Mouse (Mus musculus): Measurements from ENCODE around the gene Galnt15. TPM values are rescaled to one million over a fixed set of nuclear protein-coding genes. Genes with fewer than 3 reads are reported as not detected.
"Not testable (repeated sequence)": the region's sequence is repeated elsewhere in the genome, so short reads cannot be mapped to it uniquely, and the experiment has no call there.

Gene Galnt15
- polyA plus RNA-seq, 1 experiment from 2014 or later, result 0.10 TPM

GRCm38 (mm10) chr14:32082891-32083290, 54.1 kb downstream of the Galnt15 start:
- WGBS, result 96% methylated on average over 6 of the region's 6 CpGs

GRCm38 (mm10) chr14:32083466-32083865, 54.7 kb downstream of the Galnt15 start:
- H3K27ac ChIP-seq (replicated peaks), result no peak overlapping the region
- H3K27me3 ChIP-seq (ENCODE audit: low read depth, poor library complexity, severe bottlenecking), result no peaks in the 10 kb centered on the region
- peaks cover 36% of the 10 kb centered on the region for H3K36me3 ChIP-seq
- peaks cover 25% of the 10 kb centered on the region for H3K4me1 ChIP-seq
- no peak overlapping the region for H3K4me3 ChIP-seq
- DNase-seq (ENCODE audit: low spot score), result no peak
- H3K9me3 ChIP-seq (replicated peaks), result no peaks in the 10 kb centered on the region
- 99% methylated on average over 2 of the region's 2 CpGs for WGBS

More at GRCm38 (mm10) chr14:32082891-32083290, 54.1 kb downstream of the Galnt15 start:
- no peak overlapping the region for H3K4me3 ChIP-seq
- no peak for DNase-seq (ENCODE audit: low spot score)
- no peak overlapping the region for H3K27ac ChIP-seq (replicated peaks)
- H3K9me3 ChIP-seq (replicated peaks), result no peaks in the 10 kb centered on the region
- peaks cover 25% of the 10 kb centered on the region for H3K4me1 ChIP-seq
- no peaks in the 10 kb centered on the region for H3K27me3 ChIP-seq (ENCODE audit: low read depth, poor library complexity, severe bottlenecking)
- peaks cover 40% of the 10 kb centered on the region for H3K36me3 ChIP-seq

- Histone ChIP-seq H3K9me3 (replicated peaks) (no peaks in the 10 kb centered on the region), H3K4me1 (peaks cover 25% of the 10 kb centered on the region), H3K4me3 (peak within 1 kb of the TSS; percentile 68), H3K36me3 (peaks cover 30% of the 10 kb centered on the region), H3K27ac (replicated peaks) (peak within 1 kb of the TSS; percentile 81), H3K27me3 (ENCODE audit: low read depth, poor library complexity, severe bottlenecking) (no peaks in the 10 kb centered on the region)
- DNase-seq (ENCODE audit: low spot score), result no peak
- 4% methylated on average over 22 of the region's 22 CpGs for WGBS
These were observed 56.1 kb downstream of the Galnt15 start, which contains the start of gene Oxnad1 for GRCm38 (mm10) chr14:32084761-32085485. Gene Oxnad1 (plus strand): TSS chr14:32085374.

GRCm38 (mm10) chr14:32085486-32086201, 56.9 kb downstream of the Galnt15 start, which contains the start of gene Dph3:
Gene Dph3 (minus strand): TSS chr14:32085729.
- peaks cover 24% of the 10 kb centered on the region for H3K36me3 ChIP-seq
- DNase-seq (ENCODE audit: low spot score), result peak; percentile 99
- peak within 1 kb of the TSS; percentile 81 for H3K27ac ChIP-seq (replicated peaks)
- H3K4me3 ChIP-seq, result peak within 1 kb of the TSS; percentile 68
- H3K27me3 ChIP-seq (ENCODE audit: low read depth, poor library complexity, severe bottlenecking), result no peaks in the 10 kb centered on the region
- WGBS, result under 1% methylated on average over 43 of the region's 43 CpGs
- H3K4me1 ChIP-seq, result peaks cover 25% of the 10 kb centered on the region
- H3K9me3 ChIP-seq (replicated peaks), result no peaks in the 10 kb centered on the region

- peaks cover 19% of the 10 kb centered on the region for H3K36me3 ChIP-seq
- H3K9me3 ChIP-seq (replicated peaks), result no peaks in the 10 kb centered on the region
- no peak for DNase-seq (ENCODE audit: low spot score)
- H3K27me3 ChIP-seq (ENCODE audit: low read depth, poor library complexity, severe bottlenecking), result no peaks in the 10 kb centered on the region
- 41% methylated on average over 8 of the region's 8 CpGs for WGBS
- H3K4me1 ChIP-seq, result peaks cover 25% of the 10 kb centered on the region
- H3K4me3 ChIP-seq, result peak overlapping the region; percentile 68
- H3K27ac ChIP-seq (replicated peaks), result peak overlapping the region; percentile 81
These were observed 57.4 kb downstream of the Galnt15 start for GRCm38 (mm10) chr14:32086226-32086625.

- not testable (repeated sequence) for DNase-seq (ENCODE audit: low spot score); H3K27me3 ChIP-seq (ENCODE audit: low read depth, poor library complexity, severe bottlenecking); H3K27ac ChIP-seq (replicated peaks); H3K9me3 ChIP-seq (replicated peaks); H3K4me3 ChIP-seq
- Histone ChIP-seq H3K4me1 (peaks cover 25% of the 10 kb centered on the region), H3K36me3 (peaks cover 19% of the 10 kb centered on the region)
- 93% methylated on average over 7 of the region's 7 CpGs for WGBS
These were observed 58.9 kb downstream of the Galnt15 start for GRCm38 (mm10) chr14:32087584-32088248.

- WGBS, result 71% methylated on average over 4 of the region's 4 CpGs
These were observed 62.3 kb downstream of the Galnt15 start for GRCm38 (mm10) chr14:32091124-32091523.

GRCm38 (mm10) chr14:32091704-32092103, 62.9 kb downstream of the Galnt15 start:
- Histone ChIP-seq H3K36me3 (peaks cover 53% of the 10 kb centered on the region), H3K27ac (replicated peaks) (no peak overlapping the region), H3K4me3 (no peak overlapping the region), H3K9me3 (replicated peaks) (no peaks in the 10 kb centered on the region), H3K4me1 (peaks cover 4% of the 10 kb centered on the region), H3K27me3 (ENCODE audit: low read depth, poor library complexity, severe bottlenecking) (no peaks in the 10 kb centered on the region)
- DNase-seq (ENCODE audit: low spot score), result no peak
- 90% methylated on average over 4 of the region's 4 CpGs for WGBS

More at GRCm38 (mm10) chr14:32091124-32091523, 62.3 kb downstream of the Galnt15 start:
- Histone ChIP-seq H3K9me3 (replicated peaks) (no peaks in the 10 kb centered on the region), H3K4me3 (no peak overlapping the region), H3K27ac (replicated peaks) (no peak overlapping the region), H3K36me3 (peaks cover 48% of the 10 kb centered on the region), H3K27me3 (ENCODE audit: low read depth, poor library complexity, severe bottlenecking) (no peaks in the 10 kb centered on the region), H3K4me1 (peaks cover 10% of the 10 kb centered on the region)
- no peak for DNase-seq (ENCODE audit: low spot score)

GRCm38 (mm10) chr14:32093018-32093417, 64.2 kb downstream of the Galnt15 start:
- DNase-seq (ENCODE audit: low spot score), result no peak
- peaks cover 66% of the 10 kb centered on the region for H3K36me3 ChIP-seq
- no peak overlapping the region for H3K27ac ChIP-seq (replicated peaks)
- H3K4me3 ChIP-seq, result no peak overlapping the region
- no peaks in the 10 kb centered on the region for H3K9me3 ChIP-seq (replicated peaks)
- 74% methylated on average over 1 of the region's 1 CpGs for WGBS
- no peaks in the 10 kb centered on the region for H3K27me3 ChIP-seq (ENCODE audit: low read depth, poor library complexity, severe bottlenecking)
- no peaks in the 10 kb centered on the region for H3K4me1 ChIP-seq

- no peak overlapping the region for H3K27ac ChIP-seq (replicated peaks)
- no peak overlapping the region for H3K4me3 ChIP-seq
- H3K27me3 ChIP-seq (ENCODE audit: low read depth, poor library complexity, severe bottlenecking), result no peaks in the 10 kb centered on the region
- DNase-seq (ENCODE audit: low spot score), result no peak
- peaks cover 72% of the 10 kb centered on the region for H3K36me3 ChIP-seq
- H3K9me3 ChIP-seq (replicated peaks), result no peaks in the 10 kb centered on the region
- WGBS, result 89% methylated on average over 11 of the region's 11 CpGs
- H3K4me1 ChIP-seq, result no peaks in the 10 kb centered on the region
These were observed 64.8 kb downstream of the Galnt15 start for GRCm38 (mm10) chr14:32093500-32094117.

- Histone ChIP-seq H3K27me3 (ENCODE audit: low read depth, poor library complexity, severe bottlenecking) (no peaks in the 10 kb centered on the region), H3K36me3 (peaks cover 93% of the 10 kb centered on the region), H3K27ac (replicated peaks) (no peak overlapping the region), H3K4me1 (no peaks in the 10 kb centered on the region), H3K4me3 (no peak overlapping the region), H3K9me3 (replicated peaks) (no peaks in the 10 kb centered on the region)
- WGBS, result 91% methylated on average over 5 of the region's 5 CpGs
- DNase-seq (ENCODE audit: low spot score), result no peak
These were observed 66.9 kb downstream of the Galnt15 start for GRCm38 (mm10) chr14:32095646-32096045.

- H3K36me3 ChIP-seq, result peaks cover 94% of the 10 kb centered on the region
- DNase-seq (ENCODE audit: low spot score), result no peak
- no peak overlapping the region for H3K4me3 ChIP-seq
- no peak overlapping the region for H3K27ac ChIP-seq (replicated peaks)
- H3K4me1 ChIP-seq, result no peaks in the 10 kb centered on the region
- no peaks in the 10 kb centered on the region for H3K27me3 ChIP-seq (ENCODE audit: low read depth, poor library complexity, severe bottlenecking)
- H3K9me3 ChIP-seq (replicated peaks), result no peaks in the 10 kb centered on the region
- 91% methylated on average over 5 of the region's 5 CpGs for WGBS
These were observed 68.0 kb downstream of the Galnt15 start for GRCm38 (mm10) chr14:32096740-32097139.

All from midbrain, embryonic 10.5 days (tissue).